Mouse (Mus musculus) induced T-regulatory cell, adult 2 months (primary cell): ENCODE measurements around the gene Mical2.

ENCODE experiments used
- DNase-seq: peaks from one replicate; pipeline ENCODE4 v3.0.0-alpha.2; 2012; ENCODE audit warnings: low read depth

The Mical2 gene

DNA sequence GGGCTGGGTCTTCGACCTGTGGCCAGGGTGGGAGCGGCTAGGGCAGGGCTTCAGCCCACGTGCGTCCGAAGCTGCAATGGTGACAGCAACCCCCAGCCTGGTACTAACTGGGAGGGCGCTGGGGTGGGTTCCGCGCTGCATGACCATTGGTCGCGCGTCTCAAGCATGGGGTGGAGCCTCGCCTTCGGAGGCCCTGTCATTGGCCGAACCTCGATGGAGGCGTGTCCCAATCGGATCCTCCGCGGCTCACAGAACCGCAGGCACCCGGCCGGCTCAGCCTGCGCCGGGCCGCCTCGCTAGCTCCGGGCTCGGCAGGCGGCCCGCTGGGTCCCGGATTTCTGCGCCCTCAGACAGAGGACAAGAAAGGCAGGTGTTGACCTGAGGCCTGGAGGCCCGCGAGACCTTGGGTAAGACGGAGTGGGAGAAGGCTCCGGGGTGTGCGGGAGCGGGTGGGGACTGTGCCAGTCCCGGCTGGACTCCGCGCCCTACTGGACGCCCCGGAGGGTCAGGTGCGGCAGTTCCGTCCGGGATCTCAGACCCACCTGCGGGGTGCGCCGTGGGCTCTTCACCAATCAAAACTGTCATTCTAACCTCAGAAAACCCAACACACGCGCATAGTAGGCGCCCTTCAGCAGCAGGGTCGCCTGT, at the start of gene Mical2:
Gene Mical2, plus strand, starts transcription at position 242 of the 648 bp plus-strand sequence.
- DNase-seq = peak; percentile 85

- DNase-seq = no peak
Measured at GRCm38 (mm10) chr7:112176627-112177026, 49.0 kb upstream of the Mical2 start.

DNA sequence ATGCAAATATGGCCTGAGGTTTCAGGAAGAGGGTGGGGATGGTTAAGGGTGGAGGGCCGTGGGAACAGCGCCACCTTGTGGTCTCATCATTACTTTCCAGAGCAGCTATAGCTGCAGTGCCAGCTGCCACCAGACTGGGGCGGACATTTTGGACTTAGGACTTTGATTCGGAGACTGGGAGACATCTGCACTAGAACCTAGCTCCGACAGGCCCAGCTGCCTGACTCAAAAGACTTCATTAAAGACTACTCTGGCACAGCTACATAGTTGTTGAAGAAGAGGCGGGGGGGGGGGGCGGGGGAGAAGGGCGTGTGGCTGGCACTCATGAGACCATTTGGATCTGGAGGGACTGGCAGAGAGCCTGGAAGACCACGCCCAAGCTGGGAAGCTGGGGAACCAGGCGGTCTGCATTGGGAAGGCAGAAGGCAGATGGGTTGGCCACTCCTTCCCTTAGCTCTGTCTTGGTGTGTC, 45.4 kb upstream of the Mical2 start:
- peak; percentile 84 for DNase-seq

- DNase-seq = peak; percentile 88
Measured at GRCm38 (mm10) chr7:112183258-112183841, 42.3 kb upstream of the Mical2 start.

DNA sequence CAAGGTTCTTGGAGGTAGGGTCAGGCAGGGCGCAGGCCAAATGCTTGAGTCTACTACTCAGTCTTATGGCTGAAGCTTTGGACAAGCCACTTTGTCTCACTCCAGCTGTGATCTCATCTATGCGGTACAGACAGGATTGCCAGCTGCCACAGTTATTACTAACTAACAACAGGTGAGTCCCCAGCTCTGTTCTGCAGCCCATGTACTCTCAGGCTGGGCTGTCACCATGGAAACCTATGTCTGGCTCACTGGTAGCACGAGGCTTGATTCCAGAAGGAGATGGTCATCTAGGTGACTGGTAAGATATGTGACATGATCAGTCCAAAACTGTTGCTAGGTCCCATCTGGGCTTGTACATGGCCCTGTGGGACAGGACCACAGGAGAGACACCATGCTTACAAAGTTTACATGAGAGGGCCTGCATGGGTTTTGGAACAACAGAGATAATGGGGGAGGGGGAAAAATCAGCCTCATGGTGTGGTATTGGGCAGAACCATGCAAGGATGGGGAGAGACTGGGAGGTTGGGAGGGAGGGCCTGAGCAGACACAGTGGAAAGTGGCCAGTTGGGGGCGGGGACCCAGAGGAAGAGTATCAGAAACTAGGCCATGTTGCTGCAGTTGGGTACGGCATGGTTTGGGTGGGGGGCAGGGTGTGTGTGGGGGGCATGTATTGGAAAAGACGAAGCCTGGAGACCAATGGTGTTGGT, 41.0 kb upstream of the Mical2 start:
- DNase-seq = no peak

- DNase-seq = no peak
Measured at GRCm38 (mm10) chr7:112185226-112185745, 40.4 kb upstream of the Mical2 start.

- no peak for DNase-seq
Measured at GRCm38 (mm10) chr7:112186871-112187270, 38.8 kb upstream of the Mical2 start.

- DNase-seq = no peak
Measured at GRCm38 (mm10) chr7:112187536-112188459, 37.9 kb upstream of the Mical2 start.

GRCm38 (mm10) chr7:112192237-112192636, 33.4 kb upstream of the Mical2 start:
- no peak for DNase-seq

- DNase-seq = no peak
Measured at GRCm38 (mm10) chr7:112192778-112193177, 32.9 kb upstream of the Mical2 start.

DNA sequence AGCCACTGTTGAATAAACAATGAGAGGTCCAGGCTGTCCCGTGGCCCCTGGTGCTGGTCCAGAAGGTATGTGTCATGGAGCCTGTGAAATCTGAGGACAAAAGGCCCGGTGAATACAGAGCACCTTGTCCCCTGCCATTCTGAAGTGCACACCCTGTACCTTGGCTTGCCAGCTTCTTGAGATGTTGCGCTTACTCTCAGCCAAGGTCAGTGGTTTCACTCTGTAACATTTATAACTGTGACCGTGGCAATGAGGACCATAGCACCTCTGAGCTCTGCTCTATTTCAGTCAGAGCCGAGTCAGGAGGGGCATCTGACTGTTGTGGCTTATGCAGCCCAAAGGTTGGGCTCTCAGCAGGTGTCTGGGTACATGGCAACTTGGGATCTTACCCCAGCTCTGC, 31.4 kb upstream of the Mical2 start:
- no peak for DNase-seq

DNA sequence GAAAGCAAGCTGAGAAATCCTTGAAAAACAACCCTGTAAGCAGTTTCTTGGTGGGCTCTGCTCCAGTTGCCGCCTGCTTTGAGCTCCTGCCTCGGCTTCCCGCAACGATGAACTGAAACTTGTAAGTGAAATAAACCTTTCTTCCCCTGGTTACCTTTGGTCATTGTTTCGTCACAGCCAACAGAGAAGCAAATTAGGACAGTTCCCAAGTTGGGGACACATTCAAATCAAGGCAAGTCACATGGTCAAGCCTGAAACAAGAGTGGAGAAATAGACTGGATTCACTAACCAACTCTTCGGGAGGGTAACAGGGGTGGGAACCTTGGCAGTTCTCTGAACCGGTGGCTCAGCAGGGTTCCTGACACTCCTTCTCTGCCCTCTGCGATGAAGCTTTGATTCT, 28.2 kb upstream of the Mical2 start:
- no peak for DNase-seq

GRCm38 (mm10) chr7:112199343-112199742, 26.3 kb upstream of the Mical2 start:
- no peak for DNase-seq

- DNase-seq = no peak
Measured at GRCm38 (mm10) chr7:112200761-112201160, 24.9 kb upstream of the Mical2 start.

GRCm38 (mm10) chr7:112202194-112202593, 23.5 kb upstream of the Mical2 start:
- DNase-seq = no peak

DNA sequence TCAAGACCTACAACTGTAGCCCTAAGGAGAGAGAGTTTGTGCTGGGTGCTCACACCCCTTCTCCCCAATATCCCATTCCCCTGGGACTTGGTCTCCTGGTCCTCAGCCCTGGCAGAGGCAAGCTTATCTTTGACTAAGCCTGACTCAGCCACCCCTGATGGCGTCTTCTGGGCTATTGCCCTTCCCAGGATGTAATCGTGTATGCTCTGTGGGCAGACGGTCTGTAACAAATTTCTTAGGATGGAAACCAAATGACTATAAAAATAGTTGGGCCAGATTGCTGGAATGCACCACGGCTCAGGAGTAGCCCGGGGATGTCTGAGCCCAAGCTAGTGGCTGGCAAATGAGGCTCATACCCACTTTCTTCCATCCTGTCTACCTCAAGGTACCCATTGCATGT, 22.8 kb upstream of the Mical2 start:
- DNase-seq = no peak

- no peak for DNase-seq
Measured at GRCm38 (mm10) chr7:112203937-112204336, 21.7 kb upstream of the Mical2 start.

- peak; percentile 71 for DNase-seq
Measured at GRCm38 (mm10) chr7:112204380-112204963, 21.2 kb upstream of the Mical2 start.

DNA sequence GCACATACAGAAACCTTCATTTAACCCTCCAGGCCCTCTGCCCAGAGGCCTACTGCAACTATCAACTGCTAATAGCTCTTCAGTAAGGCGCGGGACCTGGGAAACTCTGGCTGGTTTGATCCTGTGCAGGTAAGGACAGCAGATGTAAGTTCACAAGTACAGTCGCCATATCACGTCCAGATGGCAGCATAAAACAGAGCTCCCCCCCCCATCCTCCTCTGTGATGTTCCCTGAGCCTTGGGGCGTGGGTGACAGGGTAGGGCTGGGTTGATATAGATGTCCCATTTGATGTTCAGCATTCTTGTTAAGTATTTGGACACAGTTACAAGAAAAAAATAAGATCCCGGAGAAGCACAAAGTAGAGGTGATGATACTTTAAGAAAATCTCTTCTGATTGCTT, 20.1 kb upstream of the Mical2 start:
- DNase-seq = no peak

- no peak for DNase-seq
Measured at GRCm38 (mm10) chr7:112207717-112208116, 17.9 kb upstream of the Mical2 start.
